Mouse (Mus musculus): ENCODE results near the gene Smap2.
A peak's percentile ranks its signal among the peaks of the same experiment; 100 is the strongest.

GRCm38 (mm10) chr4:120969382-120970146, 47.5 kb downstream of the Smap2 start:
- TF ChIP-seq MAZ (IDR thresholded peaks at IDR 0.05; ENCODE audit: low read depth, low read length) (no peak), POLR2A (IDR thresholded peaks at IDR 0.05; ENCODE audit: low read depth, low read length) (no peak), CTCF (conservative IDR thresholded peaks at IDR 0.05 in 1 of 2, IDR thresholded peaks at IDR 0.05 in 1 of 2; ENCODE audit: low read depth in 2 of 2, low read length in 2 of 2) (peak; percentile 33 to 65; a peak in 3 of 4 replicates), SMC3 (IDR thresholded peaks at IDR 0.05; ENCODE audit: low read depth, low read length) (peak; percentile 60), ELF1 (IDR thresholded peaks at IDR 0.05; ENCODE audit: low read depth, low read length) (no peak), MAX (IDR thresholded peaks at IDR 0.05; ENCODE audit: low read length) (no peak), TCF12 (IDR thresholded peaks at IDR 0.05; ENCODE audit: low read depth, low read length) (no peak), IRF4 (IDR thresholded peaks at IDR 0.05; ENCODE audit: low read depth, low read length) (no peak), E2F4 (IDR thresholded peaks at IDR 0.05; ENCODE audit: insufficient replicate concordance, low read depth, low read length) (no peak), USF1 (IDR thresholded peaks at IDR 0.05; ENCODE audit: low read depth, low read length) (no peak), CHD1 (IDR thresholded peaks at IDR 0.05; ENCODE audit: low read depth, low read length) (no peak), EP300 (IDR thresholded peaks at IDR 0.05; ENCODE audit: low read length) (no peak), ETS1 (conservative IDR thresholded peaks at IDR 0.05; ENCODE audit: low read depth, low read length) (no peak)
